Comparison of ENCODE assay signal across 12 mouse cellular contexts in genomic region chr1:79746056-79746455, GRCm38 (mm10). TPM values are rescaled to one million over a fixed set of nuclear protein-coding genes. Genes with fewer than 3 reads are reported as not detected.
DNase-seq lines count a peak whose midpoint lies in the region; ATAC-seq and TF ChIP-seq lines count a peak whose summit lies in the region.
"Had no signal": no experiment of that assay in that cellular context is flagged by ENCODE, and none has a peak within 500 bp of the region (broad histone marks: within the 10 kb centered on the region; RNA-seq: fewer than 3 reads in every experiment).

No protein-coding gene starts in this region.

- H3K9me3 ChIP-seq in heart, embryonic 12.5 days (replicated peaks): no peaks in the 10 kb centered on the region
- H3K9me3 ChIP-seq in lung, postnatal 0 days (ENCODE audit: low read length): no peaks in the 10 kb centered on the region

- no peak overlapping the region for H3K9ac ChIP-seq in heart, embryonic 12.5 days
- H3K9ac ChIP-seq in lung, postnatal 0 days (replicated peaks; ENCODE audit: low read depth): no peak overlapping the region
- H3K9ac ChIP-seq: neural tube, embryonic 12.5 days had no signal

- 0 out of 2 replicates have a peak, but pooled peaks cover 5% of the 10 kb centered on the region for H3K4me1 ChIP-seq in brown adipose tissue, adult 24 weeks (ENCODE audit: control insufficient read depth, insufficient read depth, insufficient read length, low read length)
- peaks cover 21% of the 10 kb centered on the region for H3K4me1 ChIP-seq in heart, embryonic 12.5 days (replicated peaks)
- no peaks in the 10 kb centered on the region; the same call in 1 of the 2 replicates for H3K4me1 ChIP-seq in lung, postnatal 0 days (ENCODE audit: insufficient read depth, low read depth, low read length)
- H3K4me1 ChIP-seq: neural tube, embryonic 12.5 days had no signal

- H3K27ac ChIP-seq in brown adipose tissue, adult 24 weeks (replicated peaks; ENCODE audit: low read depth, low read length): peak overlapping the region; percentile 90
- H3K27ac ChIP-seq in heart, embryonic 12.5 days (ENCODE audit: poor library complexity, severe bottlenecking): peak overlapping the region; percentile 40; the same call in 1 of the 2 replicates
- H3K27ac ChIP-seq in lung, postnatal 0 days (ENCODE audit: low read length): peak overlapping the region; percentile 79
- H3K27ac ChIP-seq: hindbrain, postnatal 0 days; macrophage; neural tube, embryonic 12.5 days had no signal

- WGBS in heart, embryonic 12.5 days: 60% methylated on average over 4 of the region's 4 CpGs
- WGBS in lung, postnatal 0 days: 41% methylated on average over 4 of the region's 4 CpGs

- no peak for ATAC-seq in heart, embryonic 12.5 days (ENCODE audit: insufficient number of reproducible peaks, low FRiP score)
- peak; percentile 100 for ATAC-seq in lung, postnatal 0 days
- ATAC-seq: hindbrain, postnatal 0 days had no signal

- H3K4me3 ChIP-seq in brown adipose tissue, adult 24 weeks (ENCODE audit: insufficient read depth, low read depth, low read length): no peak overlapping the region
- no peak overlapping the region for H3K4me3 ChIP-seq in heart, embryonic 12.5 days
- no peak overlapping the region for H3K4me3 ChIP-seq in lung, postnatal 0 days (ENCODE audit: low read depth, low read length)
- H3K4me3 ChIP-seq: neural tube, embryonic 12.5 days had no signal

- peak; percentile 97 for DNase-seq in adipocyte (ENCODE audit: low spot score)
- peak; percentile 96 for DNase-seq in lung, postnatal 0 days (ENCODE audit: low spot score)
- DNase-seq in embryo, embryonic 10.5 days (ENCODE audit: low spot score): no peak
- DNase-seq in neural tube, embryonic 10.5 days (ENCODE audit: extremely low spot score, low spot score): no peak
- DNase-seq in cerebellum, adult 9-10 months: no peak
- DNase-seq: layer of hippocampus, adult 9-11 months; thymus, postnatal 25 days had no signal

- H3K27me3 ChIP-seq in heart, embryonic 12.5 days (replicated peaks): no peaks in the 10 kb centered on the region
- H3K27me3 ChIP-seq in lung, postnatal 0 days (replicated peaks; ENCODE audit: insufficient read depth, low read length): no peaks in the 10 kb centered on the region
- H3K27me3 ChIP-seq: neural tube, embryonic 12.5 days had no signal

- TF ChIP-seq EP300 in lung, postnatal 0 days (IDR thresholded peaks at IDR 0.05): peak; percentile 96

- H3K36me3 ChIP-seq in heart, embryonic 12.5 days: no peaks in the 10 kb centered on the region
- H3K36me3 ChIP-seq in lung, postnatal 0 days (ENCODE audit: insufficient read depth, low read length): no peaks in the 10 kb centered on the region

- TF ChIP-seq CTCF in lung, postnatal 0 days (IDR thresholded peaks at IDR 0.05): no peak

- no peak overlapping the region for H3K4me2 ChIP-seq in heart, embryonic 12.5 days
- H3K4me2 ChIP-seq in lung, postnatal 0 days (replicated peaks; ENCODE audit: low read depth, low read length): 0 out of 2 replicates have a peak overlapping the region, but pooled peaks have one; percentile 6
- H3K4me2 ChIP-seq: neural tube, embryonic 12.5 days had no signal

RNA-seq across cellular contexts. Expression of gene Mrpl44, which starts 29.8 kb away (rescaled TPM):
- polyA plus RNA-seq in brown adipose tissue, adult 24 weeks (2012; ENCODE audit: insufficient read depth, insufficient read length, missing spikeins): 52.1 and 52.2 TPM in 2 replicates
- polyA plus RNA-seq in heart, embryonic 12.5 days (2016; fragmentation: Nextera tagmentation; extraction: Ambion mirVana): 45.5 and 47.1 TPM in 2 replicates
- polyA plus RNA-seq in lung, postnatal 0 days (2015; fragmentation: Nextera tagmentation; extraction: Ambion mirVana): 37.3 and 38.7 TPM in 2 replicates

RNA-seq across cellular contexts. Expression of gene Wdfy1, which starts 29.9 kb away (rescaled TPM):
- polyA plus RNA-seq in brown adipose tissue, adult 24 weeks (2012; ENCODE audit: insufficient read depth, insufficient read length, missing spikeins): 4.0 and 5.8 TPM in 2 replicates
- polyA plus RNA-seq in heart, embryonic 12.5 days (2016; fragmentation: Nextera tagmentation; extraction: Ambion mirVana): 25.3 and 25.9 TPM in 2 replicates
- polyA plus RNA-seq in lung, postnatal 0 days (2015; fragmentation: Nextera tagmentation; extraction: Ambion mirVana): 57.0 and 63.1 TPM in 2 replicates

Comparison
In these comparisons a context has a peak if more than half of its experiments do, and no peak if none do; other contexts are left out.
1. DNase-seq: peak in adipocyte (single experiment) and lung, postnatal 0 days (single experiment); none in embryo, embryonic 10.5 days (single experiment), neural tube, embryonic 10.5 days (single experiment) and cerebellum, adult 9-10 months (single experiment).
2. H3K27ac ChIP-seq: peak in every context shown above with its lines; median percentile 90 in brown adipose tissue, adult 24 weeks; 79 in lung, postnatal 0 days; 40 in heart, embryonic 12.5 days.